Mouse (Mus musculus): ENCODE results near the gene Dazap2.

GRCm38 (mm10) chr15:100576392-100576791 lies 38.8 kb upstream of the Dazap2 start:
- TF ChIP-seq CTCF (IDR thresholded peaks at IDR 0.05; ENCODE audit: low read depth) (no peak), EP300 (IDR thresholded peaks at IDR 0.05; ENCODE audit: low read depth) (no peak)

Data from heart, postnatal 0 days (tissue).